Mouse (Mus musculus) cerebellum, adult 2 months (tissue): Measurements from ENCODE around the gene Tlr12. TPM values are rescaled to one million over a fixed set of nuclear protein-coding genes. Genes with fewer than 3 reads are reported as not detected.

Experiments used
- DNase-seq, 2 experiments: peaks; one replicate each; pipeline ENCODE4 v3.0.0; 2021
- H3K27ac ChIP-seq: fragments of 200-500 bp; 2 replicates; pipeline ENCODE4 v1.5.1; 2012; ENCODE audit warnings: low read length, control low read depth, inconsistent platforms; ENCODE audit not compliant: insufficient read depth
- H3K27me3 ChIP-seq: fragments of 200-500 bp; 2 replicates; pipeline ENCODE4 v1.6.1; 2012; ENCODE audit warnings: inconsistent platforms, mild to moderate bottlenecking, low read length, moderate library complexity; ENCODE audit not compliant: control insufficient read depth, insufficient read depth
- H3K4me1 ChIP-seq: fragments of 200-500 bp; 2 replicates; pipeline ENCODE4 v1.6.1; 2011; ENCODE audit warnings: low read length; ENCODE audit not compliant: control insufficient read depth, insufficient read depth
- H3K4me3 ChIP-seq: fragments of 200-500 bp; replicated peaks from 2 replicates; pipeline ENCODE3; 2011; ENCODE audit warnings: mild to moderate bottlenecking, low read depth, low read length, control low read depth; ENCODE audit not compliant: insufficient read depth
- CTCF ChIP-seq: fragments of 200-500 bp; IDR thresholded peaks from 2 replicates; pipeline ENCODE4 v1.5.1; 2011; ENCODE audit warnings: low read depth, mild to moderate bottlenecking, control low read depth, low read length, moderate library complexity, borderline replicate concordance; ENCODE audit not compliant: insufficient read depth
- POLR2A ChIP-seq: fragments of 200-500 bp; IDR thresholded peaks from 2 replicates; pipeline ENCODE4 v1.6.1; 2011; ENCODE audit warnings: low read length, control low read depth, borderline replicate concordance; ENCODE audit not compliant: insufficient read depth
- WGBS: fragments of 180-500 bp; shearing (Covaris S2); methylation state at CpG from one replicate; pipeline ENCODE4 v1.1.7; 2018; 5-methylcytosine and 5-hydroxymethylcytosine counted together
- polyA plus RNA-seq: library from polyadenylated mRNA; depleted of rRNA; stranded (reverse); fragments of >200 nt; gene quantifications from 2 replicates; pipeline ENCODE4 v1.2.3, GENCODE M21; 2012

Gene Tlr12
- polyA plus RNA-seq, 1 experiment: 0.52 TPM

- Histone ChIP-seq H3K27ac (no peak overlapping the region), H3K4me3 (no peak overlapping the region), H3K27me3 (no peaks in the 10 kb centered on the region), H3K4me1 (peaks cover 19% of the 10 kb centered on the region)
- peak in 1 of 2 experiments; percentile 28 for DNase-seq
- WGBS: 48% methylated on average over 5 of the region's 5 CpGs
- TF ChIP-seq POLR2A (no peak), CTCF (no peak)
Observed at GRCm38 (mm10) chr4:128652584-128653298, 34.3 kb upstream of the Tlr12 start.

- H3K4me3 ChIP-seq: no peak overlapping the region
- 14% methylated on average over 3 of the region's 3 CpGs for WGBS
- peak; percentile 82 to 92 for DNase-seq
- no peaks in the 10 kb centered on the region for H3K27me3 ChIP-seq
- H3K27ac ChIP-seq: no peak overlapping the region
- TF ChIP-seq POLR2A: no peak
- no peak for TF ChIP-seq CTCF
- peaks cover 12% of the 10 kb centered on the region for H3K4me1 ChIP-seq
Observed at GRCm38 (mm10) chr4:128651530-128651929, 33.1 kb upstream of the Tlr12 start.

- DNase-seq: no peak
- no peak for TF ChIP-seq POLR2A
- WGBS: 80% methylated on average over 8 of the region's 8 CpGs
- Histone ChIP-seq H3K4me3 (no peak overlapping the region), H3K27ac (no peak overlapping the region), H3K27me3 (no peaks in the 10 kb centered on the region), H3K4me1 (peaks cover 11% of the 10 kb centered on the region)
Observed at GRCm38 (mm10) chr4:128648567-128649255, 30.3 kb upstream of the Tlr12 start.

GRCm38 (mm10) chr4:128646762-128647161 lies 28.3 kb upstream of the Tlr12 start:
- no peak overlapping the region for H3K4me3 ChIP-seq
- DNase-seq: no peak
- WGBS: 85% methylated on average over 7 of the region's 7 CpGs
- TF ChIP-seq POLR2A (no peak), CTCF (no peak)
- H3K27ac ChIP-seq: no peak overlapping the region
- peaks cover 6% of the 10 kb centered on the region; the same call in 1 of the 2 replicates for H3K4me1 ChIP-seq
- H3K27me3 ChIP-seq: no peaks in the 10 kb centered on the region

- 84% methylated on average over 6 of the region's 6 CpGs for WGBS
- Histone ChIP-seq H3K4me1 (peaks cover under 1% of the 10 kb centered on the region; the same call in 1 of the 2 replicates), H3K4me3 (no peak overlapping the region), H3K27ac (no peak overlapping the region), H3K27me3 (no peaks in the 10 kb centered on the region)
- no peak for TF ChIP-seq CTCF
- no peak for TF ChIP-seq POLR2A
- no peak for DNase-seq
Observed at GRCm38 (mm10) chr4:128645896-128646295, 27.5 kb upstream of the Tlr12 start.

GRCm38 (mm10) chr4:128641766-128642717 lies 23.6 kb upstream of the Tlr12 start:
- TF ChIP-seq CTCF (no peak), POLR2A (no peak)
- Histone ChIP-seq H3K27me3 (no peaks in the 10 kb centered on the region), H3K4me3 (no peak overlapping the region), H3K4me1 (no peaks in the 10 kb centered on the region), H3K27ac (no peak overlapping the region)
- DNase-seq: no peak
- WGBS: 79% methylated on average over 23 of the region's 23 CpGs

- no peak for DNase-seq
Observed at GRCm38 (mm10) chr4:128638265-128638923, 20.0 kb upstream of the Tlr12 start.

More at GRCm38 (mm10) chr4:128638265-128638923, 20.0 kb upstream of the Tlr12 start:
- Histone ChIP-seq H3K27me3 (no peaks in the 10 kb centered on the region), H3K4me3 (no peak overlapping the region), H3K4me1 (no peaks in the 10 kb centered on the region), H3K27ac (no peak overlapping the region)
- TF ChIP-seq POLR2A (no peak), CTCF (no peak)
- WGBS: 62% methylated on average over 18 of the region's 18 CpGs
